Mouse (Mus musculus) cortical plate, adult 2 months (tissue): ENCODE measurements around the gene Nemp1. TPM values are rescaled to one million over a fixed set of nuclear protein-coding genes. Genes with fewer than 3 reads are reported as not detected.

ENCODE experiments used
- H3K27ac ChIP-seq: fragments of 200-500 bp; 2 replicates; pipeline ENCODE4 v1.5.1; 2012; ENCODE audit warnings: low read length, control low read depth, inconsistent platforms; ENCODE audit not compliant: insufficient read depth
- H3K4me1 ChIP-seq: fragments of 200-500 bp; 2 replicates; pipeline ENCODE4 v1.6.1; 2011; ENCODE audit warnings: low read length; ENCODE audit not compliant: control insufficient read depth, insufficient read depth
- H3K4me3 ChIP-seq: fragments of 200-500 bp; 2 replicates; pipeline ENCODE4 v1.5.1; 2011; ENCODE audit warnings: mild to moderate bottlenecking, low read length, control low read depth; ENCODE audit not compliant: insufficient read depth
- CTCF ChIP-seq: fragments of 200-500 bp; IDR thresholded peaks from 2 replicates; pipeline ENCODE4 v1.5.1; 2011; ENCODE audit warnings: mild to moderate bottlenecking, control low read depth, low read length; ENCODE audit not compliant: insufficient read depth; ENCODE audit errors: extremely low read depth
- POLR2A ChIP-seq: fragments of 200-500 bp; IDR thresholded peaks from 2 replicates; pipeline ENCODE4 v1.6.1; 2011; ENCODE audit warnings: mild to moderate bottlenecking, low read length, control low read depth; ENCODE audit not compliant: insufficient read depth; ENCODE audit errors: extremely low read depth
- polyA plus RNA-seq: library from polyadenylated mRNA; depleted of rRNA; stranded (reverse); fragments of >200 nt; gene quantifications from 2 replicates; pipeline ENCODE4 v1.2.3, GENCODE M21; 2012; rRNA removed

The Nemp1 gene
- polyA plus RNA-seq, 1 experiment = 3.8 TPM

DNA sequence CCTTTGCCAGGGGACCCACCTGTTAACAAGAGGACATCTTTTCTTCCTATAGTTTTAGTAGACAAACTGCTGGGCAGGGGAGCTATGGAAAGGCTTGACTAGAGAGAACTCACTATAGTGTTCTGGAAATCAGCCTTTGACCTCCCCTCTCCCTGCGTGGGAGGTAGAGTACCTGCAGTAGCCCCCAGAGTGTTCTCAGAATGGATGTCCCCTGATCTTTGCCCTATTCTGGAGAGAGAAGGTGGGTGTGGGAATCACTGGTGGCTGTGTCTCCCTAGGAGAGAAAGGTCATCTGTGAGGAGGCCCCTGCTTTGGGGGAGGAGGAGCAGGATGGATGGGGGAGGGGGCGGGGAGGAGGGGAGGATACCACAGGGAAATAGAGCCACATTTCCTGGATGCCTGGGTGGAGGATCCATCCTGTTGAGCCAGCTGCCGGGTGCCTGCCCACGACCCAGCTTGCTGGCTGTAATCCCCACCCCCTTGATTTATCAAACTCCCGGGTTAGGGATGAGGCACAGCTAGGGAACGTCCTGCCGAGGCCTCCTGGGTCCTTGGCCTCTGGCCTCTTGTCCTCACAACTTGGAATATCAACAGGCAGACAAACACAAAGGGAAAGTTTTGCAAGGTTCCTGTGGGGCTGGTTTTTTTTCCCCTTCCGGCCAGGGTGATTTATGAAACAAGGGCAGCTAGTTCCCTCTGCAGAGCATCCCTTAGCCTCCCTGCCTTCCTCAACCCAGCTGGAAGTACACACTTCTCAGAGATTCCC is 82.3 kb downstream of the Nemp1 start:
- TF ChIP-seq CTCF (no peak), POLR2A (no peak)
- H3K27ac ChIP-seq = no peak overlapping the region
- no peak overlapping the region; the same call in 1 of the 2 replicates for H3K4me3 ChIP-seq
- H3K4me1 ChIP-seq = peaks cover 2% of the 10 kb centered on the region; the same call in 1 of the 2 replicates

DNA sequence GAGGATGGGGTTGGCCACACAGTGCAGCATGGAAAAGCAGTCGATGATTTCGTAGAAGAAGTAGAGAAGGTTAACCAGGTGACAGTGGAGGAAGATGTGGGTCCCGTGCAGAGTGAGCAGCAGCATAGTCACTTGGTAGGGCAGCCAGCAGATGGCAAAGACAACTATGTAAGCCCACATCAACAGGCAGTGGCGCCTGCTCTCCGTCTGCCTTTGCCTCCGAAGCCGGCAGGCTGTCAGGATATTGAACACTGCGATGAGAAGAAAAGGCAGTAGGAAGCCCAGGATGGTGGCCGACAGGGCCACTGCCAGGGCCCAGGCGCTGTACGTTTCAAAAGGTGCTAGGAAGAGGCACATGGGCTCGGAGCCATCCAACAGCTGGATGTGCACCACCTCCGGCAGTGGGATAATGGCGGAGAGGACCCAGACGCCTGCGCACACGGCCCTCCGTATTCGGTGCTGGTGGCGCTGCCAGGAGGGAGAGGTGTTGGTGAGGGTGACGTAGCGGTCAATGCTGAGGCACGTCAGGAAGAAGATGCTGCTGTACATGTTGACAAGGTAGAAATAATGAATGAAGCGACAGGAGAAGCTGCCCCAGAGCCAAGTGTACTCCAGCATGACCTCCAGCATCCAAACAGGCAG is 83.6 kb downstream of the Nemp1 start:
- H3K27ac ChIP-seq = no peak overlapping the region
- TF ChIP-seq POLR2A (no peak), CTCF (no peak)
- peaks cover 2% of the 10 kb centered on the region; the same call in 1 of the 2 replicates for H3K4me1 ChIP-seq
- peak overlapping the region; percentile 16 for H3K4me3 ChIP-seq

Other genes with a start within 250 kb of the Nemp1 start
- gene Stac3, start 165.2 kb upstream of the Nemp1 start, polyA plus RNA-seq = 9.5 and 10.6 TPM in 2 replicates
- gene Ndufa4l2, start 151.9 kb upstream of the Nemp1 start, polyA plus RNA-seq = 10.0 and 10.6 TPM in 2 replicates
- gene Shmt2, start 144.5 kb upstream of the Nemp1 start, polyA plus RNA-seq = 38.6 and 39.7 TPM in 2 replicates
- gene Nxph4, start 132.3 kb upstream of the Nemp1 start, polyA plus RNA-seq = 3.0 and 3.8 TPM in 2 replicates
- 294 and 309 TPM in 2 replicates for gene Lrp1, start 45.8 kb upstream of the Nemp1 start, polyA plus RNA-seq
- gene Stat6, start 23.9 kb upstream of the Nemp1 start, polyA plus RNA-seq = 11.9 and 12.6 TPM in 2 replicates
- gene Nab2, start 1.7 kb downstream of the Nemp1 start, polyA plus RNA-seq = 35.3 and 40.3 TPM in 2 replicates
- gene Myo1a, start 38.3 kb downstream of the Nemp1 start, polyA plus RNA-seq = 1.3 and 1.7 TPM in 2 replicates
- gene Tac2, start 57.6 kb downstream of the Nemp1 start, polyA plus RNA-seq = 25.9 and 31.9 TPM in 2 replicates
- 5.0 and 5.4 TPM in 2 replicates for gene Zbtb39, start 72.6 kb downstream of the Nemp1 start, polyA plus RNA-seq
- 1.3 and 1.4 TPM in 2 replicates for gene Gpr182, start 84.8 kb downstream of the Nemp1 start, polyA plus RNA-seq
- 0.15 and 0.25 TPM in 2 replicates for gene Rdh1, start 92.8 kb downstream of the Nemp1 start, polyA plus RNA-seq
- 1.2 TPM in 1 of 2 replicates, not detected in the other for gene Rdh16f1, start 92.9 kb downstream of the Nemp1 start, polyA plus RNA-seq
- gene Rdh9, start 109.5 kb downstream of the Nemp1 start, polyA plus RNA-seq = 0.13 and 1.4 TPM in 2 replicates
- 0.21 and 0.38 TPM in 2 replicates for gene Rdh16, start 134.3 kb downstream of the Nemp1 start, polyA plus RNA-seq
- not detected in 2 replicates for gene Rdh19, start 183.0 kb downstream of the Nemp1 start, polyA plus RNA-seq
- gene Rdh16f2, start 199.6 kb downstream of the Nemp1 start, polyA plus RNA-seq = not detected in 2 replicates
- not detected in 2 replicates for gene Rdh7, start 221.9 kb downstream of the Nemp1 start, polyA plus RNA-seq
- 0.09 and 0.15 TPM in 2 replicates for gene Sdr9c7, start 231.6 kb downstream of the Nemp1 start, polyA plus RNA-seq